Mouse (Mus musculus) ES-E14 (cell line): ENCODE measurements at regions not wholly inside any gene's neighbourhood (a gene's known extent, or its start where the extent isn't known, plus 50 kb on each side); places are given as distances from the start of the nearest gene placed in this dataset.

Experiments used
- HCFC1 ChIP-seq: IDR thresholded peaks from 2 replicates; pipeline ENCODE4 v1.6.1; 2012; ENCODE audit warnings: low read length, inconsistent platforms, borderline replicate concordance; ENCODE audit not compliant: insufficient read depth
- MAFK ChIP-seq: IDR thresholded peaks from 2 replicates; pipeline ENCODE4 v1.6.1; 2014; ENCODE audit warnings: mild to moderate bottlenecking, low read depth, low read length, inconsistent platforms; ENCODE audit not compliant: insufficient read depth
- ZNF384 ChIP-seq: IDR thresholded peaks from 2 replicates; pipeline ENCODE4 v1.6.1; 2012; ENCODE audit warnings: low read depth, low read length, inconsistent platforms

DNA sequence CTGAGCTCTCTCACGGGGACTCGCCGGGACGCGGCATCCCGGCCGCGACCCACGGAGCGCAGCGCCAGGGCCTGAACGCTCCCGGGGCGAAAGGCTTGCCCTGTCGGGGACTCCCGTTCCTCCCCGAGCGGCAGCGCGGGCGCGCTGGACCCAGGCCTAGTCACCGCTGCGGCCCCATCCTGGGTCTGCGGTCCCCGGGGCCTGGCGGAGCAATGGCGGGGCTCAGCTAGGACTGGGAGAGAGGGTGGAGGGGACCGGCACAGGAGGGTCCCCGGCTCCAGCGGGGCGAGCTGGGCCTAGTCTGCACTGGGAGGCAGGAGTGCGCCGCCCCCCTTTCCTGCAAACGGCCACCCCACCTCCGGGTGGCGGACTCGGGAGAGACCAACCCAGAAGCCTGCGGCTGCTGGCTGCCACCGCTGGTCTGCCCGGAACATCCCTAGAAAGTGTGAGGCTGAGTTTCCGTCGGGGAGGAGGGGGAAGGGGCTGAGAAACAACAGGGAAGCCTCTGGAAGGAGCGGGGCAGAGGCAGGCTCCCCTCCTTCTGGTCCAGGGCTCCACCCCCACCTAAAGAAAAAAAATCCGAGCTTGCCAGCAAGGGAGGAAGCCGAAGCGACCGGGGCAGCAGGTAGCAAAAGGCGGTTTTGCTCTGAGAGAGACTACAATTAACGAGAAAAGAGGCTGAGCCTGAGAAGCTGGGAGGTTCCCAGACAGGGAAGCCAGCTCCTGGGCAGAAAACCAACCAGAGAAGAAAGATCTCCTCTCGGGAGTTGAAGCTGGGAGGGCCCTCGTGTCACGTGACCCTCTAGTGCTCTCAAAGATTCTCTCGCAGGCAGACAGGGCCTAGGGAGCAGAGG lies 67.9 kb upstream of the Cplx2 start:
- no peak for TF ChIP-seq HCFC1
- TF ChIP-seq ZNF384 = peak; percentile 70
- TF ChIP-seq MAFK = no peak
